ENCODE assay signal across 17 mouse cellular contexts in genomic region chr10:70941623-70942022, GRCm38 (mm10).
"Had no signal": no experiment of that assay in that cellular context is flagged by ENCODE, and none has a peak within 500 bp of the region (broad histone marks: within the 10 kb centered on the region; RNA-seq: fewer than 3 reads in every experiment).

No protein-coding gene starts in this region.

- DNase-seq: lung, adult 2 months; lung, postnatal 14 days; lung, postnatal 36 days; right cerebral cortex, postnatal 14 days; thymus, adult 2 months; thymus, postnatal 25 days; thymus, postnatal 4 days had no signal

- H3K4me2 ChIP-seq: lung, embryonic 15.5 days; midbrain, embryonic 11.5 days; midbrain, embryonic 13.5 days; midbrain, embryonic 15.5 days; neural tube, embryonic 12.5 days; stomach, embryonic 15.5 days had no signal

- H3K4me1 ChIP-seq: lung, embryonic 15.5 days; megakaryocyte, embryonic 14.5 days; midbrain, embryonic 15.5 days; neural tube, embryonic 12.5 days had no signal

- H3K27me3 ChIP-seq: lung, embryonic 15.5 days; megakaryocyte, embryonic 14.5 days; midbrain, embryonic 13.5 days; midbrain, embryonic 15.5 days; neural tube, embryonic 12.5 days; stomach, embryonic 15.5 days had no signal

- H3K9ac ChIP-seq: lung, embryonic 15.5 days; midbrain, embryonic 13.5 days; midbrain, embryonic 15.5 days; neural tube, embryonic 12.5 days; stomach, embryonic 15.5 days had no signal

- ATAC-seq: lung, postnatal 0 days; midbrain, embryonic 13.5 days; midbrain, embryonic 15.5 days had no signal

- H3K4me3 ChIP-seq: lung, embryonic 15.5 days; megakaryocyte, embryonic 14.5 days; midbrain, embryonic 13.5 days; midbrain, embryonic 15.5 days; neural tube, embryonic 12.5 days; stomach, embryonic 15.5 days had no signal

- H3K36me3 ChIP-seq: midbrain, embryonic 15.5 days had no signal

- H3K27ac ChIP-seq: lung, embryonic 15.5 days; macrophage; midbrain, embryonic 13.5 days; midbrain, embryonic 15.5 days; neural tube, embryonic 12.5 days; stomach, embryonic 15.5 days; stomach, postnatal 0 days had no signal

- H3K9me3 ChIP-seq: lung, embryonic 15.5 days; midbrain, embryonic 13.5 days; midbrain, embryonic 15.5 days; neural tube, embryonic 12.5 days; stomach, embryonic 15.5 days had no signal
